Mouse (Mus musculus): ENCODE measurements around the gene Zfp507.

DNA sequence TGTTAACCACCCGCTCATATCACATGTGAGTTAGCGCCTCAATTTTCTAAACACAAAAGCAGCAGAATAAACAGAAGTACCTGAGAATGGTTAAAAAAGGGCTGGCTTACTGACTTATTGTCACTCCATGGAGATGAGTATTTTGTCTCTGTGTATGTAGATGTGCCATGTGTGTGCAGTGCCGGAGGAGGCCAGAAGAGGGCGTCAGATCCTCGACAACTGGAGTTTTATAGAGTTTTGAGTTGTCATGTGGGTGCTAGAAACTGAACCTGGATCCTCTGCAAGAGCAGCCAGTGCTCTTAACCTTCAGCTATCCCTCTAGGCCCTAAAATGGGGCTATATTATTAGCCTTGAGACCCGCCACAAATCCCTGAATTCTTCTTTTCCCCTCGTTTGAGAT lies 27.3 kb upstream of the Zfp507 start:
- TF ChIP-seq CTCF (IDR thresholded peaks at IDR 0.05; ENCODE audit: low read depth): no peak
- no peak for TF ChIP-seq EP300 (IDR thresholded peaks at IDR 0.05; ENCODE audit: low read depth)

Data from liver, embryonic 14.5 days (tissue).